Mouse (Mus musculus) Patski (cell line): ENCODE measurements around the gene Mon1a. TPM values are rescaled to one million over a fixed set of nuclear protein-coding genes. Genes with fewer than 3 reads are reported as not detected.
A peak's percentile ranks its signal among the peaks of the same experiment; 100 is the strongest.

ENCODE experiments used
- ATAC-seq: fragments of 100-300 bp; one replicate; pipeline ENCODE4 v1.8.0; 2021
- CTCF ChIA-PET: fragments of 350-600 bp; sonication (Branson Sonifier 250); formaldehyde crosslinking; loops from one replicate; lab custom pipeline; 2022; ENCODE audit warnings: inconsistent platforms; lab: Charles Lee
- POLR2A ChIA-PET: fragments of 350-600 bp; sonication (Branson Sonifier 250); formaldehyde crosslinking; loops from one replicate; lab custom pipeline; 2022; ENCODE audit warnings: antibody characterized with exemption, inconsistent platforms; lab: Charles Lee
- DNase-seq: peaks from one replicate; pipeline ENCODE4 v3.0.0-alpha.2; 2011; ENCODE audit warnings: low read depth, low spot score
- H3K27me3 ChIP-seq: fragments of 371-371 bp; one replicate; pipeline ENCODE4 v1.5.1; 2021
- CTCF ChIP-seq: fragments of 100-300 bp; IDR thresholded peaks from one replicate; pipeline ENCODE4 v1.5.1; 2021
- in situ Hi-C: fragments of 300-500 bp; cut with MboI; formaldehyde crosslinking; loops from 3 replicates; pipeline ENCODE4 v1.11.1; 2018; ENCODE audit warnings: low pct_unique_long_range_greater_than_20kb, mixed read lengths
- polyA plus RNA-seq: library from polyadenylated mRNA; unstranded; gene quantifications from one replicate; pipeline ENCODE4 v1.2.3, GENCODE M21; 2021

The Mon1a gene
- polyA plus RNA-seq, 1 experiment from 2014 or later, result 13.4 TPM

GRCm38 (mm10) chr9:107888267-107888850 is 408 bp downstream of the Mon1a start:
- peaks cover 9% of the 10 kb centered on the region for H3K27me3 ChIP-seq
- CTCF ChIA-PET, result interaction anchor here (0.9 to 2.3 kb wide), 2 partner anchors 16 to 18 kb away, joined by 3 to 8 read pairs; no protein-coding TSS in a partner anchor
- no peak for DNase-seq
- in situ Hi-C loops, result no loop called here
- POLR2A ChIA-PET, result no interaction called here
- TF ChIP-seq CTCF, result no peak
- peak; percentile 60 for ATAC-seq

- no peak for TF ChIP-seq CTCF
- ChIA-PET POLR2A (interaction anchor here (1.8 kb wide), 1 partner anchor 18 kb away, joined by 5 read pairs; the partner anchor contains the start of gene Rbm6), CTCF (interaction anchor here (7.8 kb wide), 1 partner anchor 15 kb away, joined by 43 read pairs; the partner anchor contains the start of gene Mst1r)
- H3K27me3 ChIP-seq, result no peaks in the 10 kb centered on the region
- in situ Hi-C loops, result loop anchor here (5.0 kb wide), 1 partner anchor 167 kb away; no protein-coding TSS in a partner anchor
- ATAC-seq, result no peak
- DNase-seq, result no peak
These were observed 2.3 kb downstream of the Mon1a start for GRCm38 (mm10) chr9:107890260-107890659.

GRCm38 (mm10) chr9:107891023-107891422 is 3.1 kb downstream of the Mon1a start:
- TF ChIP-seq CTCF, result peak; percentile 68
- ChIA-PET POLR2A (interaction anchor here (1.8 kb wide), 1 partner anchor 18 kb away, joined by 5 read pairs; the partner anchor contains the start of gene Rbm6), CTCF (interaction anchor here (0.8 to 7.8 kb wide), 3 partner anchors 9 to 71 kb away, joined by 3 to 43 read pairs (median 3); partner anchors contain the start of gene Mst1r)
- ATAC-seq (no peak), DNase-seq (no peak)
- H3K27me3 ChIP-seq, result no peaks in the 10 kb centered on the region
- in situ Hi-C loops, result loop anchor here (5.0 kb wide), 1 partner anchor 166 kb away; no protein-coding TSS in a partner anchor

- TF ChIP-seq CTCF, result no peak
- in situ Hi-C loops, result no loop called here
- POLR2A ChIA-PET, result no interaction called here
- ATAC-seq (no peak), DNase-seq (no peak)
- CTCF ChIA-PET, result no interaction called here
- no peaks in the 10 kb centered on the region for H3K27me3 ChIP-seq
These were observed 10.6 kb downstream of the Mon1a start for GRCm38 (mm10) chr9:107898563-107898962.

- in situ Hi-C loops, result no loop called here
- H3K27me3 ChIP-seq, result no peaks in the 10 kb centered on the region
- ChIA-PET CTCF (interaction anchor here (0.8 to 1.7 kb wide), 3 partner anchors 9 to 153 kb away, joined by 3 to 4 read pairs (median 3); partner anchors contain the start of gene Amigo3), POLR2A (no interaction called here)
- DNase-seq (no peak), ATAC-seq (no peak)
- no peak for TF ChIP-seq CTCF
These were observed 11.9 kb downstream of the Mon1a start for GRCm38 (mm10) chr9:107899855-107900254.

GRCm38 (mm10) chr9:107900840-107901626 is 13.1 kb downstream of the Mon1a start:
- CTCF ChIA-PET, result interaction anchor here (1.7 to 7.9 kb wide), 2 partner anchors 61 to 152 kb away, joined by 4 to 65 read pairs; partner anchors contain the start of gene Amigo3
- in situ Hi-C loops, result no loop called here
- ATAC-seq, result no peak

GRCm38 (mm10) chr9:107901627-107901914 is 13.6 kb downstream of the Mon1a start:
- DNase-seq (no peak), ATAC-seq (no peak)
- ChIA-PET POLR2A (no interaction called here), CTCF (interaction anchor here (7.9 kb wide), 1 partner anchor 60 kb away, joined by 65 read pairs; no protein-coding TSS in a partner anchor)
- no peaks in the 10 kb centered on the region for H3K27me3 ChIP-seq
- no peak for TF ChIP-seq CTCF
- in situ Hi-C loops, result no loop called here

More at GRCm38 (mm10) chr9:107900840-107901626, 13.1 kb downstream of the Mon1a start:
- no peaks in the 10 kb centered on the region for H3K27me3 ChIP-seq
- DNase-seq, result no peak
- POLR2A ChIA-PET, result no interaction called here
- no peak for TF ChIP-seq CTCF

- in situ Hi-C loops, result loop anchor here (5.0 kb wide), 1 partner anchor 58 kb away; no protein-coding TSS in a partner anchor
- TF ChIP-seq CTCF, result no peak
- ChIA-PET POLR2A (interaction anchor here (1.0 to 1.6 kb wide), 4 partner anchors 12 to 98 kb away, joined by 3 to 4 read pairs (median 4); no protein-coding TSS in a partner anchor), CTCF (interaction anchor here (0.7 to 7.9 kb wide), 26 partner anchors 11 to 162 kb away, joined by 3 to 65 read pairs (median 6); partner anchors contain the start of genes Amigo3, Ip6k1, Mon1a and Uba7)
- no peaks in the 10 kb centered on the region for H3K27me3 ChIP-seq
- peak; percentile 46 for ATAC-seq
- DNase-seq, result no peak
These were observed 16.8 kb downstream of the Mon1a start for GRCm38 (mm10) chr9:107904726-107905125.

- ATAC-seq (peak; percentile 66), DNase-seq (peak; percentile 78)
- H3K27me3 ChIP-seq, result no peaks in the 10 kb centered on the region
- in situ Hi-C loops, result loop anchor here (5.0 kb wide), 1 partner anchor 56 kb away; no protein-coding TSS in a partner anchor
- TF ChIP-seq CTCF, result no peak
- ChIA-PET CTCF (interaction anchor here (0.9 to 7.9 kb wide), 13 partner anchors 12 to 161 kb away, joined by 3 to 65 read pairs (median 8); partner anchors contain the start of genes Amigo3 and Uba7), POLR2A (interaction anchor here (1.0 to 1.4 kb wide), 2 partner anchors 11 to 96 kb away, joined by 4 read pairs; no protein-coding TSS in a partner anchor)
These were observed 18.5 kb downstream of the Mon1a start, which contains the start of gene Mst1r for GRCm38 (mm10) chr9:107906252-107906966. TSS of gene Mst1r (plus strand) at chr9:107906873.
